Mouse (Mus musculus) midbrain, postnatal 0 days (tissue): Measurements from ENCODE around the gene Fbxo9. TPM values are rescaled to one million over a fixed set of nuclear protein-coding genes. Genes with fewer than 3 reads are reported as not detected.

Source experiments
- ATAC-seq: fragments of 200-750 bp; cut with Nextera tagmentation; 2 replicates; pipeline ENCODE4 v1.8.0; 2017; ENCODE audit warnings: moderate number of reproducible peaks, mild to moderate bottlenecking, moderate TSS enrichment, moderate library complexity; ENCODE audit not compliant: low FRiP score
- DNase-seq: peaks from one replicate; pipeline ENCODE4 v3.0.0-alpha.2; 2015; ENCODE audit warnings: low spot score
- H3K27ac ChIP-seq: fragments of 300-500 bp; sonication (generic); 2 replicates; pipeline ENCODE4 v1.5.1; 2014; ENCODE audit warnings: low read depth, mild to moderate bottlenecking, low read length, mixed read lengths
- H3K27me3 ChIP-seq: fragments of 300-500 bp; sonication (generic); 2 replicates; pipeline ENCODE4 v1.6.1; 2014; ENCODE audit warnings: low read length, control low read depth, mixed read lengths; ENCODE audit not compliant: insufficient read depth
- H3K36me3 ChIP-seq: fragments of 300-500 bp; sonication (generic); 2 replicates; pipeline ENCODE4 v1.6.1; 2014; ENCODE audit warnings: low read length, control low read depth, mixed read lengths; ENCODE audit not compliant: insufficient read depth
- H3K4me1 ChIP-seq: fragments of 300-500 bp; sonication (generic); 2 replicates; pipeline ENCODE4 v1.6.1; 2014; ENCODE audit warnings: mild to moderate bottlenecking, control low read depth, antibody characterized with exemption, low read length, mixed read lengths; ENCODE audit not compliant: insufficient read depth
- H3K4me2 ChIP-seq: fragments of 300-500 bp; sonication (generic); 2 replicates; pipeline ENCODE4 v1.6.1; 2014; ENCODE audit warnings: low read depth, mild to moderate bottlenecking, low read length, mixed read lengths; ENCODE audit not compliant: poor library complexity, severe bottlenecking
- H3K4me3 ChIP-seq: fragments of 300-500 bp; sonication (generic); 2 replicates; pipeline ENCODE4 v1.5.1; 2014; ENCODE audit warnings: low read depth, mild to moderate bottlenecking, low read length, moderate library complexity
- H3K9ac ChIP-seq: fragments of 300-500 bp; sonication (generic); replicated peaks from 2 replicates; pipeline ENCODE4 v1.6.1; 2014; ENCODE audit warnings: mild to moderate bottlenecking, low read length, moderate library complexity, mixed read lengths; ENCODE audit not compliant: poor library complexity, severe bottlenecking
- H3K9me3 ChIP-seq: fragments of 300-500 bp; sonication (generic); 2 replicates; pipeline ENCODE4 v1.6.1; 2016; ENCODE audit warnings: low read length, control low read depth
- CTCF ChIP-seq: IDR thresholded peaks from 2 replicates; pipeline ENCODE4 v1.5.1; 2016; ENCODE audit warnings: antibody characterized with exemption, mild to moderate bottlenecking
- WGBS: fragments of 180-500 bp; shearing (Covaris S2); extraction: QIAGEN DNeasy Blood & Tissue Kit; methylation state at CpG from one replicate; pipeline ENCODE4 v1.1.7; 2014; 5-methylcytosine and 5-hydroxymethylcytosine counted together
- polyA plus RNA-seq: library from polyadenylated mRNA; unstranded; fragments of >200 nt; fragmentation: Nextera tagmentation; extraction: Ambion mirVana; gene quantifications from 2 replicates; pipeline ENCODE4 v1.2.1, GENCODE M21; 2015
- total RNA-seq: library from RNA; depleted of rRNA; stranded (reverse); fragments of >200 nt; gene quantifications from 2 replicates; pipeline ENCODE4 v1.2.3, GENCODE M21; 2014

The Fbxo9 gene
- total and polyA plus RNA-seq, 2 experiments from 2014 or later = 84.8 to 115 TPM

DNA sequence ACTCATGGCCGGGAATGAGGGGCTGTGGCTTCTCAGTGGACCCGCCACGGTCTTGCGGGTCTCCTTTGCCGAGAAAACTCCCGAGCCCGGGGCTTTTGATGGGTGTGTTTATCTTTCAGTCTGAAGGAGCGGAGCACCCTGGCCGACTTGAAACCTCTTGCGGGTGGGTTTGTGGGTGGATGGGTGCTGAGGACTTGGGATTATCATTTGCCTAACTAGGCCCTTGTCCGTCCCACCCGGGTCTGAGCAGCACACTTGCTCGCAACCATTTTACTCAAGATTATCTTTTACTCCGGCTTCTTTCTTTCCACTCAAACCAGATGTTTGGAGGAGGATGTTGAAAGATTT lies 4.6 kb upstream of the Fbxo9 start:
- no peak for TF ChIP-seq CTCF
- DNase-seq (peak; percentile 27), ATAC-seq (peak; percentile 15; the same call in 1 of the 2 replicates)
- Histone ChIP-seq H3K27ac (peak overlapping the region; percentile 91), H3K9me3 (no peaks in the 10 kb centered on the region), H3K4me1 (peaks cover 14% of the 10 kb centered on the region), H3K27me3 (no peaks in the 10 kb centered on the region), H3K4me2 (peak overlapping the region; percentile 52), H3K9ac (peak overlapping the region; percentile 86), H3K4me3 (peak overlapping the region; percentile 68), H3K36me3 (no peaks in the 10 kb centered on the region)
- 0% methylated on average over 14 of the region's 14 CpGs for WGBS

DNA sequence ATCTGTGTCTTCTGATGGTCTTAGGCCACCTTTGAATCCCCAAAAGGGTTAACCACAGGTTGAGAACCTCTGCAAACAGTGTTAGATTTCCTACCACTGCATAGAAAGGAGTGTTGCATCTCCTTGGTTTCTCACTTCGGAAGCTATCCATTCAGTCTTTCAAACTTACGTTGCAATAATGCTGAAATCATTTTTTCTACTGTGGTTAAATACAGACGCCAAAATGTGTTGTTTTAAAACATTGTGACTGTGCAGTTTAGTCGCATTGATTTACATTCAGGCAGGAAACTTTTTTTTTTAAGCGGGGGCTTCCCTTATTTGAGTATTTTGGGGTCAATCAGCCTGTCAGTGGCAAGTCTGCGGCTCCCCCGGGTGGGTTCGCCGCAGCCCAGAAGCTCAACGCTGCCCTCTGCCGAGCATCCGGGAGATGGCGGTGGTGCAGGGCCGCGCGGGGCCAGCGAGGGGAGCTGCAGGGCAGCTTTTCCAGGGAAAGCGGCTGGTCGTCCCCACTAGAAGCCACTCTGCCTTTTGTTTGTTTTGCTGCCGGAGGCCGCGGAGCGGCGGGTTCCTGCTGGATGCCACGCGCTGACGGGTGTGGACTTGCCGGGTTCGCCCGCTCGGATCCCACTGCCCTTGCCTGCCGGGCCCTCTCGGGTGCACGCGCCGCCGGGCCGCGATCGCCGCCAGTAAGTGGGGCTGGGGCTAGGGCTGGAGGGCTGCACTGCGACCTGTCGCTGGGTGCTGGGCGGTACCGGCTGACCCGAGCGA lies 4.1 kb upstream of the Fbxo9 start:
- Histone ChIP-seq H3K4me3 (peak overlapping the region; percentile 68), H3K27ac (peak overlapping the region; percentile 91), H3K36me3 (no peaks in the 10 kb centered on the region), H3K9ac (peak overlapping the region; percentile 86), H3K27me3 (no peaks in the 10 kb centered on the region), H3K9me3 (no peaks in the 10 kb centered on the region), H3K4me2 (peak overlapping the region; percentile 52), H3K4me1 (peaks cover 14% of the 10 kb centered on the region)
- peak; percentile 98 for TF ChIP-seq CTCF
- DNase-seq = peak; percentile 94
- WGBS = 1% methylated on average over 47 of the region's 47 CpGs
- peak; percentile 77 for ATAC-seq

DNA sequence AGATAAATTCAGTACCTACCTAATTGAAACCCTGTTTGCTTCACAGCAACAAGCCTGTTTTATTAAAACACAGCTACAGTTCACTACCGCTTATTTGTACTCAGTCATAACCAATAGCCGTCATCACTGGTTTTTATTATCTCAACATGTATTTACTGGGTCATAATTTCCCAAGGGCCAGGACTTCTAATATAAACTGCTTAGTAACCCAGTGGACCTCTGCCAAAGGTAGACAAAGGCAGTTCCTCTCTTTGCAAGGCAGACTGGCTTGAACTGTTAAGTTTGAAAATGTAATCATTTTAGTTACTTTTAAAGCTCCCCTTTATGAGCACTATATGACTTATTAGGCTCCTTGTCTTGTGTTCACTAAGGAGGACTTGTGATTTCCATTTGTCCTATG lies 2.6 kb upstream of the Fbxo9 start:
- WGBS = 91% methylated on average over 2 of the region's 2 CpGs
- Histone ChIP-seq H3K27me3 (no peaks in the 10 kb centered on the region), H3K9me3 (no peaks in the 10 kb centered on the region), H3K4me2 (no peak overlapping the region), H3K9ac (no peak overlapping the region), H3K36me3 (no peaks in the 10 kb centered on the region), H3K4me3 (no peak overlapping the region), H3K27ac (no peak overlapping the region), H3K4me1 (peaks cover 18% of the 10 kb centered on the region)
- no peak for TF ChIP-seq CTCF
- DNase-seq = no peak
- no peak for ATAC-seq

DNA sequence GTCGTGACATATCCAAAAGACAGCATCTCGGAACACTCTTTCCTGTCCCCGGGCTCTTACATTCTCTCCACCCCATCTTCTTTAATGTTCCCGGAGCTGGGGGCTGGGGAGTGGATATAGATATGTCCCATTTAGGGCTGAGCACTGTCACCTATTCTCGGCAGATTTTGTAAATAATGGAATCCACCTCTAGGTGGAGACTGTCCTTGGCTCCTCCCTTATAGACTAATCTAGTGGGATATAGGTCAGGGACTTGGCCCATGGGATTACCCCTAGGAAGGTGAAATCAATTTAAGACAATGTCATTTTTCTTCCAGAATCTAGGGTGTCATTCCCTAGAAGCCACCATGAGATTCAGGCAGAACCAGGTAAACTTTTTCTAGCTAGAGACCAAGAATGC lies 791 bp upstream of the Fbxo9 start:
- TF ChIP-seq CTCF = peak; percentile 54
- no peak overlapping the region for H3K9ac ChIP-seq
- H3K9me3 ChIP-seq = no peaks in the 10 kb centered on the region

DNA sequence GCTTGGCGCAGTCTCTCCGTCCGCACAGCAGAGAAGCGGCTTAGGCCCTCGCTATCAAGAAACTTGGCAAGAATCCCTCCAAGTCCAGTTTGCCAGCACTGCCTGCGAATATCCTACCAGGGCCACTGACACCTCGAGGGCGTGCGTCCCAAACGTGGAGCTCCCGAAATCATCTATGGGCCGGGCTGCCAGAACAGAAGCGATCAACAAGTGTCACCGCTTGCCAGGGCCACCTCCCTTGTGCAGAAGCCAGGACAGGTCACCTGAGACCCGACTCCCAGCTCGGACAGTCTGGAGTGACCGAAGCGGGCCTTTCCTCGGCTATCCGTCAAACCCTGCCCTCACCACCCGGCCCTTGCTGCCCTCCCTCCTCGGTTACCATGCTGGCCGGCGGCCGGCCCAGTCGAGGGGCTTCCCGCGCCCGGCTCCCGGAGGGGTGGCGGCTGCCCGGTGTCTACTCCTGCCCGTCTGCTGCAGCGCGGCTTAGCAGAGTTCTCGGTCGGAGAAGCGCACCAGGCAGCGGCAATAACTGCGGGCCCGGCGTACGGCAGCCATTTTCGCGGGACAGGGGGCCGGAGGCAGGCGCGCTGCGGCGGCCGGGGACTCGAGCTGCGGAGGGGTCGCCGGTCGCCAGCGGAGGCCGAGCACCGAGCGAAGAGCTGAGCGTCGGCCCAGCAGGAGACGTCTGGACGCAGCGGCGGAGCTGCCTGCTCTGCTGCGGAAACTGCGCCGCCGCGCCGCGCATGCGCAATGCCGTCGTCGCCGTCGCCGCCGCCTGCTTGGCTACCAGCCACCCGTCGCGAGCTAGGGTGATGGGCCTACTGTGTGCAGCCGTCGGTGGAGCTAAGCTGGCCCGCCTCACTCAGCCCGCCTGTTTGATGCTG lies 711 bp downstream of the Fbxo9 start:
- ATAC-seq (peak; percentile 84), DNase-seq (peak; percentile 86)
- H3K4me1 ChIP-seq = peaks cover 8% of the 10 kb centered on the region
- H3K9me3 ChIP-seq = no peaks in the 10 kb centered on the region
- peak overlapping the region; percentile 79 for H3K4me3 ChIP-seq
- H3K36me3 ChIP-seq = no peaks in the 10 kb centered on the region
- no peak for TF ChIP-seq CTCF
- H3K9ac ChIP-seq = peak overlapping the region; percentile 82
- H3K27ac ChIP-seq = peak overlapping the region; percentile 86
- peak overlapping the region; percentile 69 for H3K4me2 ChIP-seq
- H3K27me3 ChIP-seq = no peaks in the 10 kb centered on the region
- WGBS = under 1% methylated on average over 76 of the region's 88 CpGs

More for the DNA sequence above, 791 bp upstream of the Fbxo9 start:
- Histone ChIP-seq H3K27ac (no peak overlapping the region), H3K27me3 (no peaks in the 10 kb centered on the region), H3K36me3 (no peaks in the 10 kb centered on the region), H3K4me3 (peak overlapping the region; percentile 79), H3K4me2 (peak overlapping the region; percentile 69), H3K4me1 (peaks cover 10% of the 10 kb centered on the region)
- DNase-seq (no peak), ATAC-seq (no peak)
- WGBS = 46% methylated on average over 5 of the region's 5 CpGs

DNA sequence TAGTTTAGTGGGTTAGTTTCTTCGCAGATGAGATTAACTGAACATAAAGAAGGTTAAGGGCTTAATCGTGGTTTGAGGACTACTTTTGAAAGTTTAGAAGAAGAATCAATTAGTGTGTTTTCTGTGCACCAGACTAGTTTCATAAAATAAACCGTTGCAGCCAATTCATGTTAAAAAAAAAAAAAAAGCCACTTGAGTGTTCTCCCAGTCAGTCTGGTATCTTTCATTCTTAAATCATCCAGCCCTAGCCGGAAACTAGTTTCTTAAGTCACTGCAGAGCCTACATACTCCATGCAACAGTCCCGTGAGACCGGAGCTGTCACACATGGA lies 1.3 kb downstream of the Fbxo9 start:
- no peaks in the 10 kb centered on the region for H3K9me3 ChIP-seq
- H3K4me3 ChIP-seq = peak overlapping the region; percentile 79
- no peaks in the 10 kb centered on the region for H3K27me3 ChIP-seq
- peak overlapping the region; percentile 82; the same call in 1 of the 2 replicates for H3K9ac ChIP-seq
- 24% methylated on average over 6 of the region's 6 CpGs for WGBS
- peak overlapping the region; percentile 69 for H3K4me2 ChIP-seq
- TF ChIP-seq CTCF = no peak
- H3K27ac ChIP-seq = peak overlapping the region; percentile 86
- H3K4me1 ChIP-seq = peaks cover 8% of the 10 kb centered on the region
- DNase-seq (no peak), ATAC-seq (no peak)
- no peaks in the 10 kb centered on the region for H3K36me3 ChIP-seq
